Mouse (Mus musculus): ENCODE results near the gene Gm28372. TPM values are rescaled to one million over a fixed set of nuclear protein-coding genes. Genes with fewer than 3 reads are reported as not detected.

Gm28372 gene
- total and polyA plus RNA-seq, 3 experiments = not detected

GRCm38 (mm10) chr2:130430484-130430883 is 25.4 kb downstream of the Gm28372 start:
- 64% methylated on average over 3 of the region's 3 CpGs for WGBS
- Histone ChIP-seq H3K27me3 (ENCODE audit: control insufficient read depth, insufficient read depth, low read length) (no peaks in the 10 kb centered on the region), H3K36me3 (ENCODE audit: control insufficient read depth, insufficient read depth, low read length) (no peaks in the 10 kb centered on the region), H3K79me2 (replicated peaks; ENCODE audit: control insufficient read depth, insufficient read depth, low read length) (no peaks in the 10 kb centered on the region; the same call in 1 of the 2 replicates), H3K4me1 (ENCODE audit: control insufficient read depth, insufficient read depth, low read length) (no peaks in the 10 kb centered on the region; the same call in none of the 2 replicates), H3K4me3 (no peak overlapping the region), H3K27ac (no peak overlapping the region), H3K9ac (ENCODE audit: low read depth, low read length) (no peak overlapping the region)
- DNase-seq = no peak
- intact Hi-C loops (cut with DNase I) = no loop called here
- TF ChIP-seq EP300 (IDR thresholded peaks at IDR 0.05; ENCODE audit: insufficient read depth, low read depth, low read length) = no peak
- no peak for TF ChIP-seq CTCF (IDR thresholded peaks at IDR 0.05)
- TF ChIP-seq POLR2A (IDR thresholded peaks at IDR 0.05; ENCODE audit: insufficient read depth, low read depth, low read length) = no peak

DNA sequence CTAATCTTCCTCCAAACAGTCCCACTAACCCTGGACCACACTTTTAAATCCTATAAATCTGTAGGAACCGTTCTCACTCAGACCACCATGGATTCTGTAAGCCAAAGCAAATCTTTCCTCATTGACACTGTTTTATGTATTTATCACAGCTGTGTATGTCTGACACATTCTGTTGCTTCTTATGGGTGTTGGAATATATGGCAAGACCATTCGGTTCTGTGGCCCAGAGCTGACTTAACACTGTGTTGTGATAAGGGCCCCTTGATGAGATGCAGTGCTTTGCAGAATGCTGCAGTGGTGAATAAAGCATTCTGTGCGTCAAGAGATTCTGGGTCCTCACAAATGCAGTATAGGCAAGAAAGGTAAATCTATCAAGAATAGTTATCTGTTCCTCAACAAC is 27.1 kb downstream of the Gm28372 start:
- Histone ChIP-seq H3K27ac (no peak overlapping the region), H3K27me3 (ENCODE audit: control insufficient read depth, insufficient read depth, low read length) (no peaks in the 10 kb centered on the region), H3K9ac (ENCODE audit: low read depth, low read length) (no peak overlapping the region), H3K79me2 (replicated peaks; ENCODE audit: control insufficient read depth, insufficient read depth, low read length) (no peaks in the 10 kb centered on the region; the same call in 1 of the 2 replicates), H3K36me3 (ENCODE audit: control insufficient read depth, insufficient read depth, low read length) (no peaks in the 10 kb centered on the region), H3K4me1 (ENCODE audit: control insufficient read depth, insufficient read depth, low read length) (no peaks in the 10 kb centered on the region; the same call in none of the 2 replicates), H3K4me3 (no peak overlapping the region)
- TF ChIP-seq EP300 (IDR thresholded peaks at IDR 0.05; ENCODE audit: insufficient read depth, low read depth, low read length) = no peak
- TF ChIP-seq CTCF (IDR thresholded peaks at IDR 0.05) = no peak
- no peak for TF ChIP-seq POLR2A (IDR thresholded peaks at IDR 0.05; ENCODE audit: insufficient read depth, low read depth, low read length)
- intact Hi-C loops (cut with DNase I) = no loop called here
- 77% methylated on average over 3 of the region's 3 CpGs for WGBS
- no peak for DNase-seq

- 21% methylated on average over 4 of the region's 4 CpGs for WGBS
- TF ChIP-seq CTCF (IDR thresholded peaks at IDR 0.05) (peak; percentile 78), EP300 (IDR thresholded peaks at IDR 0.05; ENCODE audit: insufficient read depth, low read depth, low read length) (no peak), POLR2A (IDR thresholded peaks at IDR 0.05; ENCODE audit: insufficient read depth, low read depth, low read length) (no peak)
- no peak overlapping the region for H3K4me3 ChIP-seq
- H3K36me3 ChIP-seq (ENCODE audit: control insufficient read depth, insufficient read depth, low read length) = no peaks in the 10 kb centered on the region
- DNase-seq = no peak
- H3K9ac ChIP-seq (ENCODE audit: low read depth, low read length) = no peak overlapping the region
- no peaks in the 10 kb centered on the region; the same call in 1 of the 2 replicates for H3K79me2 ChIP-seq (replicated peaks; ENCODE audit: control insufficient read depth, insufficient read depth, low read length)
- H3K27me3 ChIP-seq (ENCODE audit: control insufficient read depth, insufficient read depth, low read length) = no peaks in the 10 kb centered on the region
- H3K4me1 ChIP-seq (ENCODE audit: control insufficient read depth, insufficient read depth, low read length) = no peaks in the 10 kb centered on the region; the same call in none of the 2 replicates
- intact Hi-C loops (cut with DNase I) = no loop called here
- H3K27ac ChIP-seq = no peak overlapping the region
Measured at GRCm38 (mm10) chr2:130433152-130433551, 28.1 kb downstream of the Gm28372 start.

- Histone ChIP-seq H3K27me3 (ENCODE audit: control insufficient read depth, insufficient read depth, low read length) (no peaks in the 10 kb centered on the region), H3K27ac (no peak overlapping the region), H3K4me3 (no peak overlapping the region), H3K4me1 (ENCODE audit: control insufficient read depth, insufficient read depth, low read length) (no peaks in the 10 kb centered on the region; the same call in 1 of the 2 replicates), H3K9ac (ENCODE audit: low read depth, low read length) (no peak overlapping the region), H3K36me3 (ENCODE audit: control insufficient read depth, insufficient read depth, low read length) (no peaks in the 10 kb centered on the region), H3K79me2 (replicated peaks; ENCODE audit: control insufficient read depth, insufficient read depth, low read length) (no peaks in the 10 kb centered on the region; the same call in 1 of the 2 replicates)
- DNase-seq = no peak
- TF ChIP-seq POLR2A (IDR thresholded peaks at IDR 0.05; ENCODE audit: insufficient read depth, low read depth, low read length) (no peak), EP300 (IDR thresholded peaks at IDR 0.05; ENCODE audit: insufficient read depth, low read depth, low read length) (no peak), CTCF (IDR thresholded peaks at IDR 0.05) (no peak)
- WGBS = 91% methylated on average over 1 of the region's 1 CpGs
- intact Hi-C loops (cut with DNase I) = no loop called here
Measured at GRCm38 (mm10) chr2:130436769-130437168, 31.7 kb downstream of the Gm28372 start.

GRCm38 (mm10) chr2:130438861-130439260 is 33.8 kb downstream of the Gm28372 start:
- H3K4me1 ChIP-seq (ENCODE audit: control insufficient read depth, insufficient read depth, low read length) = no peaks in the 10 kb centered on the region
- no peak overlapping the region for H3K4me3 ChIP-seq
- no peak overlapping the region for H3K27ac ChIP-seq
- H3K79me2 ChIP-seq (replicated peaks; ENCODE audit: control insufficient read depth, insufficient read depth, low read length) = no peaks in the 10 kb centered on the region; the same call in 1 of the 2 replicates
- intact Hi-C loops (cut with DNase I) = no loop called here
- no peak for TF ChIP-seq POLR2A (IDR thresholded peaks at IDR 0.05; ENCODE audit: insufficient read depth, low read depth, low read length)
- TF ChIP-seq EP300 (IDR thresholded peaks at IDR 0.05; ENCODE audit: insufficient read depth, low read depth, low read length) = no peak
- TF ChIP-seq CTCF (IDR thresholded peaks at IDR 0.05) = no peak
- 68% methylated on average over 3 of the region's 3 CpGs for WGBS
- H3K36me3 ChIP-seq (ENCODE audit: control insufficient read depth, insufficient read depth, low read length) = no peaks in the 10 kb centered on the region
- DNase-seq = no peak
- no peak overlapping the region for H3K9ac ChIP-seq (ENCODE audit: low read depth, low read length)
- H3K27me3 ChIP-seq (ENCODE audit: control insufficient read depth, insufficient read depth, low read length) = no peaks in the 10 kb centered on the region

GRCm38 (mm10) chr2:130439840-130440480 is 34.9 kb downstream of the Gm28372 start:
- TF ChIP-seq EP300 (IDR thresholded peaks at IDR 0.05; ENCODE audit: insufficient read depth, low read depth, low read length) (no peak), CTCF (IDR thresholded peaks at IDR 0.05) (no peak), POLR2A (IDR thresholded peaks at IDR 0.05; ENCODE audit: insufficient read depth, low read depth, low read length) (no peak)
- H3K36me3 ChIP-seq (ENCODE audit: control insufficient read depth, insufficient read depth, low read length) = no peaks in the 10 kb centered on the region

More at GRCm38 (mm10) chr2:130439840-130440480, 34.9 kb downstream of the Gm28372 start:
- no peaks in the 10 kb centered on the region for H3K4me1 ChIP-seq (ENCODE audit: control insufficient read depth, insufficient read depth, low read length)
- WGBS = 95% methylated on average over 4 of the region's 4 CpGs
- no peak for DNase-seq
- no peaks in the 10 kb centered on the region for H3K27me3 ChIP-seq (ENCODE audit: control insufficient read depth, insufficient read depth, low read length)
- intact Hi-C loops (cut with DNase I) = no loop called here
- H3K4me3 ChIP-seq = no peak overlapping the region
- H3K27ac ChIP-seq = no peak overlapping the region
- H3K79me2 ChIP-seq (replicated peaks; ENCODE audit: control insufficient read depth, insufficient read depth, low read length) = no peaks in the 10 kb centered on the region
- H3K9ac ChIP-seq (ENCODE audit: low read depth, low read length) = no peak overlapping the region

Measured in heart, adult 2 months (tissue).